Mouse (Mus musculus) R1 (cell line): ENCODE data around the gene Sh3bp1.
"Not testable (repeated sequence)": the region's sequence is repeated elsewhere in the genome, so short reads cannot be mapped to it uniquely, and the experiment has no call there.

Source experiments
- DNase-seq: peaks from one replicate; pipeline ENCODE4 v3.0.0-alpha.2; 2018; ENCODE audit warnings: low read depth, low spot score

The Sh3bp1 gene

GRCm38 (mm10) chr15:78877810-78878390 is 21.7 kb upstream of the Sh3bp1 start:
- DNase-seq: peak; percentile 46

- DNase-seq: not testable (repeated sequence)
Measured at GRCm38 (mm10) chr15:78878792-78879516, 20.6 kb upstream of the Sh3bp1 start.

DNA sequence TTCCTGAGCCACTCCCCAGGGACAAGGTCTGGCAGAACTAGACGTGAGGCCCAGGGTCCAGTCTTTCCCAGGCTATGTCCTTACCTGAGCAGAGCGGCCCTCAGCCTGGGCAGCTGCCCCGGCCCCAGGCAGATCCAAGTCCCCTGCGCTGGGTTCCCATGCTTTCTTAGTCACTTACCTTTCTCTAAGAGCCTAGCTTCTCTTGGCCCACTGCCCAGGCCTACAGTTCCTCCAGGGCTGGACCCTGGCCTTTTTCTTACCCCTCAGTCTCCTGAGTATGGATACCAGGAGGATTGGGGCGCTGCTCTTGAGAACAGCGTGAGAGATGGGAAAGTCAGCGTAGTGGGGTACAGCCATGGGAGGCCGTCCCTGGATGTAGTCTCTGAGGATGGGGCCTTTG is 19.1 kb upstream of the Sh3bp1 start:
- DNase-seq: no peak

GRCm38 (mm10) chr15:78881828-78882227 is 17.7 kb upstream of the Sh3bp1 start:
- DNase-seq: no peak

DNA sequence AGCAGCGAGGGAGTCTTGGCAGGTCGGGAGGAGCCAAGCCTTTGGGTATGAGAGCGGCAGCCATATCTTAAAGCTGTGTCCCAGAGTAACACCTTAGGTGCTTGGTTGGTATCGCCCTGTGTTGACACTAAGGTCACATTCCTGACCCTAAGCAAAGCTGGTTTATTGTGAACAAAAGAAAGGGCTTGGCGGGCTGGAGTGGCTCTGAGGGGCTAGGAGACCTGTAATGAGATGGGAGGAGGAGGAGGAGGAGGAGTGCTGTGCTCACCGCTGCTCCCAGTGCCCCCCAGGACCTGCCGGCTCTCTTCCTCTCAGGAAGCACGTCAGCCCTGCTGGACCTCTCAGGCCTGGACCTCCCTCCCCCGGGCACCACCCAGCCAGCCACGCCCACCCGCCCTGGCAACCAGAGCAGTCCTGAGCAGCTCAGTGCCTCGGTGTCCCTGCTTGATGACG is 10.1 kb upstream of the Sh3bp1 start:
- peak; percentile 53 for DNase-seq

DNA sequence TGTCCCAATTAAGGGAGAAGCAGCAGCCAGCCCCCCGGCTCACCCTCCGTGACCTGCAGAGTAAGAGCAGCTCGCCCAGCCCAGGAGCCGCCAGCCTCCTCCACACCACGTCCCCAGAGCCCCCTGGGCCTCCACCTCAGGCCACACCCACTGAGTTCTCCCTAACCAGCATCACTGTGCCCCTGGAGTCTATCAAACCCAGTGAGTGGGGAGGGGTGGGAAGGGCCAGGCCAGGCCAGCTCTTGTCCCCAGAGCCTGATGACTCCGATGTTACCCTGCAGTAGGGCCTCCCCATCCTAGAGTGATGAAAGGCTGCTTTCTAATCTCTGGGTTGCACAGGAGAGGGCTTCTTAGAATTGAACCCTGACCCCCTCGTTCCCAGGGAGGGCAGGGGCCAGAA is 7.1 kb upstream of the Sh3bp1 start:
- DNase-seq: no peak

DNA sequence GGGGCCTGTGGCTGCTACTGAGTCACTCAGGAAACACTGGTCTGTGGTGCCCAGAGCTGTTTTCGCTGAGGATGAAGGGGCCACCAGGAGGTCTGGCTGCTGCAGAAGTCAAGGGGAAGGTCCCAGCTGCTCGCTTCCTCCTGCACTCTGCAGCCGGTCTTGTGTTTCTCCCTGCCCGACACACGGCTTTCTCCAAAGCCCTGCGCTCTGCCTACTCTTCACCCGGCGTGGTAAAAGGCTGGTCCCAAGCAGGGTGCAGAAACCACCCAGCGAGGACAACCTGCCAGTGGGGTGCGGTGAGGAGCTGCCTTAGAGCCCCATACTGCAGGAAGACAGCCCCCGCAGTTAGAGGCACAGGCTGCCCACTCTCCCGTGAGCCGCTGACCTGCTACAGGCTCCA is 4.8 kb upstream of the Sh3bp1 start:
- DNase-seq: no peak

- no peak for DNase-seq
Measured at GRCm38 (mm10) chr15:78895741-78896140, 3.8 kb upstream of the Sh3bp1 start.

DNA sequence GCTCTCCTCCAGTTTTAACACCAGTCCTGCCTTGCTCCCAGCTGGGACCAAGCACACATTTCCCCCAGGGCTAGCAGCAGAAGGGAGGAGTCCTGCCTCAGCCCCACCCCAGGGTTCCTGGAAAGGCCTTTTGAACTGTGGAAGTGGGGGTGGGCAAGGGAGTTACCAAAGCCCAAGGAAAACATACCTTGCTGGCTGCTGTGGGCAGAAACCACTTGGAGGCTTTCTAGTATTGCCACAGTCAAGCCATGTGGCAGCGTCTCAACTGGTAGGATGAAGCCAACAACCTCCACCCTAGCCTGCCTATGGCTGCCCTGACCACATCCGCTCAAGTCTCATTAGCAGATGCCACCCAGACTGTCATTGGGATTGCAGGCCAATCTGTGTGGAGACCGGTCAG is 3.4 kb upstream of the Sh3bp1 start:
- DNase-seq: peak; percentile 63

- DNase-seq: peak; percentile 59
Measured at GRCm38 (mm10) chr15:78897488-78897887, 2.1 kb upstream of the Sh3bp1 start.

DNA sequence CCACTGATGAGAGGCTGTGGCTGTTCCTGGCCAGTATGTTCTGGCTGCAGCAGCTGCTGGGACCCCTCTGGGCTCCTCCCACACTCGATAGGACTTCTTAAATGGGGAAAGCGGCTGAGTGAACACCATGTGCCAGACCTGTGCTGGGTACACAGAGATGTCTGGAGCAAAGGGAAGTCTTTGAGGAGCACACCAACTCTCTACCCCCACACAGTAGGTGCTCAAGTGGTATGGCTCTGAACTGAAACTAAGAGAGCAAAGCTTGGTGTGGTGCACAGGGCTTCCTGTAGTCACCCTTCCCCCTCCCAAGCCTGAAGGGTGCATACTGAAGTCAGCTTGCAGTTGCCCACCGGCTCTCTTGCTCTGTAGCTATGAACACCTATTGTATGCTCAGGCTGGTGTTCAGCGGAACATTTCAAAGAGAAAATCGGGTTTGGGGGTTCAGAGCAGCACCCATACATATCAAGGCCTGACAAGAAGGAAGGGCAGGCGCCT is 1.0 kb upstream of the Sh3bp1 start:
- DNase-seq: no peak

DNA sequence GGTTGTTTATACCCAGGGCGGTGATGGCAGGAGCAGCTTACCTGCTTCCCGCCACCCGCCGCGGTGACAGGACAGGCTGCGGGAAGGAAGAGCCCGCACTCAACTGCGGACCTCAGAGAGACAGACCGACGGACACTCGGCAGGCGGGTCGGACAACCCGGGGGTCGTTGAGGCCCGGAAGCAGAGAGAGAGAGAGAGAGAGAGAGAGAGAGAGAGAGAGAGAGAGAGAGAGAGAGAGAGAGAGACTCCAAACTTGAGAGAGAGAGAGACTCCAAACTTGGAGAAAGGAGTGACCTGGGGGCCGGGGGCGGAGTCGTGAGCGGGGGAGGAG is 194 bp upstream of the Sh3bp1 start, which contains the start of gene Gm49510:
TSS of gene Gm49510 (plus strand) at position 259 of the 331 bp plus-strand sequence.
- DNase-seq: no peak

DNA sequence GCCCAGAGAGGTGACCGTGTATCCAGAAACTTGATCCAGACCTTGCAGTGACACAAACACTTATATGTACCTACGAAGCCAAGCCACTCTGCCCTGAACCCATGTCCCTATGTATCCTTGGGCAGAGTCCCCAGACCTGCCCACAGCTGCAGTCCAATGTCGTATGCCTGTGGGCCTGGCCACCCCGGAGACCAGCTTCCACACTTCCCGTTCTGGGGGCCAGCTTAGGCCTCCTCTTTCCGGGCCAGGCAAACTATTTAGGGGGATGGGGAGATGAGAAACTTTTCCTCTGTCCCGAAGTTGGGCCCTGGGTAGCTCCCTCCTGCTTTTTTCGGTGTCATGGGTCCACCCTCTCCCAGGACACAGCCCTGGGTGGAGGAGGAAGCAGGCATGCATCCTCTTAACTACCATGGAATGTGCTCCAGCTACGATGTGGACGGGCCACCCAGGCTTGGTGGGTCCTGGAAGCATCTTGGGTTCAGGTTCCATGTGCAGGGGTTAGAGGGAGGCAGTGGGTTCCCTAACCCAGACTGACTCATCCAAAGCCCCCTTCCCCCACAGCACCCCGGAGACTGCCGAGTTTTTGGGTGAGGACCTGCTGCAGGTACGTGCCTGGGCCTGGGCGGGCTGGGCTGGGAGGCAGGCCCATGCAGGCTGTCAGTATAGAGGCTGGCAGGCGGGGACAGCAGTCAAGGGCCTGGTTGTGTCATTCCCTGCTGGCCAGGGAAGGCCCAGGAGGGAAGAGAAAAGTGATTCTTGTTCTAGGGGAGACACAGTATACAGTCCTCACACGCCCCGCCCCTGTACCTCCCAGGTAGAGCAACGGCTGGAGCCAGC is 1.2 kb downstream of the Sh3bp1 start:
- DNase-seq: no peak

GRCm38 (mm10) chr15:78901422-78901789 is 1.8 kb downstream of the Sh3bp1 start:
- peak; percentile 50 for DNase-seq

DNA sequence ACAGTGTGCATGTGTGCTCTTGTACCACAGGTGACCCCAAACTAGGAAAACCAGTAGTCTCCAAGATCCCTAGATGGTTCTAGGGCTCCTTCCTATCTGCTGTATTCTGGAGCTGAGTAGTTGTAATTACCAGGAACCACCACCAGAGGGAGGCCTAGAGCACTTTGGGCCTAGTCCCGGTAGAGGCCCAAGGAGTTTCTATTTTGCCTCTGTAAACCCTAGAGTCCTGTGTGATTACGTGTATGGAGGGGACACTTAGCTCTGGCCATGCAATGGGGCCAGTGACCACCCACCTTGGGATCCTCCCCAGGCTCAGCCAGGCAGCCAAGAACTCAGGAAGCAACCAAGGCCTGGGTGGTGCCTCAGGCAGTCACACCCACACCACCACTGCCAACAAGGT is 3.7 kb downstream of the Sh3bp1 start:
- peak; percentile 84 for DNase-seq

DNA sequence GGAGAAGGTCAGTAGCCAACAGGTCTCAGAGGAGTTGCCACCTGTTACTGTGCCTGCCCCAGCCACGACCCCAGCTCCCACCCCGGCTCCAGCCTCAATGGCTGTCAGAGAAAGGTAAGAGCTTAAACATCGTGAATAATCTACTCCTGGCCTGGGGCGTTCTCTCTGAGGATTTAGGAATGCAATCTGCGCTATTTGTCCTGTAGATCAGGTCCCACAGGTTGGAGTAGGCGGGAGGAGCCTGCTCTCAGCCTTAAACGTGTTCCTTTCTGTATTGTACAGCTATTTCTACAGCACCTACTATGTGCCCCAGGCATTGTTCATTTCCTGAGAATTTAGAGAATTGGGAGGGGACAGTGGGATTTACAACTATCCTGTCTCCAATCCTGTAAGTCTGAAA is 8.8 kb downstream of the Sh3bp1 start:
- DNase-seq: peak; percentile 57

DNA sequence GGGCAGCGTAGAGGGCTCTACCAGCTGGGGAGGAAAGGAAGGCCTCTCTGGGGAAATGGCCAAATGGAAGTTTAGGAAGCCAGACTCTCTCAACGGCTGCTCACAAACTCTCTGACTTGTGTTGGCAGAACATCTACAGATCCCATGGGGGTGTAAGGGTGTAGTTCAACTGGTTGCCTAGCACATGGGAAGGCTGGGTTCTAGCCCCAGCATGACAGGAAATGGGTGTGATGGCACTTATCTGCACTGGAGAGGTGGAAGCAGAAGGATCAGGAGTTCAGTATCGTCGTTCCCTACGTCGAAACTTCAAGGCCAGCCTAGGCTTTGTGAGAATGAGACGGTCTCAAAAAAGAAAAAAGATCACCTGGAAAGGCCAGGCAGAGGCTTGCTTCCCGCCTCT is 9.4 kb downstream of the Sh3bp1 start:
- DNase-seq: peak; percentile 49

- DNase-seq: peak; percentile 61
Measured at GRCm38 (mm10) chr15:78912040-78912439, 12.5 kb downstream of the Sh3bp1 start.

- DNase-seq: peak; percentile 99
Measured at GRCm38 (mm10) chr15:78913632-78914090, 14.1 kb downstream of the Sh3bp1 start, which contains the start of gene Pdxp. TSS of gene Pdxp (plus strand) at chr15:78913919.

DNA sequence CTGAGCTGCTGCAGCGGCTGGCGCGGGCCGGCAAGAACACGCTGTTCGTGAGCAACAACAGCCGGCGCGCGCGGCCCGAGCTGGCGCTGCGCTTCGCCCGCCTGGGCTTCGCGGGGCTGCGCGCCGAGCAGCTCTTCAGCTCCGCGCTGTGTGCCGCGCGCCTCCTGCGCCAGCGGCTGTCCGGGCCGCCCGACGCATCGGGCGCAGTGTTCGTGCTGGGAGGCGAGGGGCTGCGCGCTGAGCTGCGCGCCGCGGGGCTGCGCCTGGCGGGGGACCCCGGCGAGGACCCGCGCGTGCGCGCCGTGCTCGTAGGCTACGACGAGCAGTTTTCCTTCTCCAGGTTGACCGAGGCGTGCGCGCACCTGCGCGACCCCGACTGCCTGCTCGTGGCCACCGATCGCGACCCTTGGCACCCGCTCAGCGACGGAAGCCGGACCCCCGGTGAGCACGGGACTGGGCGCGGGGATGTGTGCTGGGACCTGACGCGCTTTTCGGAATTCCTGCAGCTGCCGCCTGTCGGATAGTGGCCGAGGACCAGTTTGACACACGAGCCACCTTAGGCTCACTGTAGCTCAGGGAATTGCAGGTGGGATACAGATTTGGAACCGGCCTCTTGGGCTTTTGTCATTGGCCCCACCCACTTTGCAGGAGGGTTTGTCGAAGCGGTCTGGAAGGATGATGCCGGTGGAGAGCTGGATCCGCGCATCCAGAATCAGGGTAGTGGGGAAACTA is 14.7 kb downstream of the Sh3bp1 start:
- peak; percentile 79 for DNase-seq

GRCm38 (mm10) chr15:78914823-78915659 is 15.5 kb downstream of the Sh3bp1 start:
- no peak for DNase-seq
